Mouse (Mus musculus) forebrain, embryonic 15.5 days (tissue): ENCODE measurements around the gene Slc9b1. TPM values are rescaled to one million over a fixed set of nuclear protein-coding genes. Genes with fewer than 3 reads are reported as not detected.

Source experiments
- ATAC-seq: fragments of 200-750 bp; cut with Nextera tagmentation; replicated peaks from 2 replicates; pipeline ENCODE4 v1.8.0; 2017; ENCODE audit warnings: mild to moderate bottlenecking, moderate TSS enrichment, moderate library complexity
- H3K27ac ChIP-seq: fragments of 300-500 bp; sonication (generic); replicated peaks from 2 replicates; pipeline ENCODE4 v1.5.1; 2015; ENCODE audit warnings: mild to moderate bottlenecking, inconsistent platforms
- H3K27me3 ChIP-seq: fragments of 300-500 bp; sonication (generic); 2 replicates; pipeline ENCODE4 v1.6.1; 2015; ENCODE audit warnings: inconsistent platforms
- H3K36me3 ChIP-seq: fragments of 300-500 bp; sonication (generic); 2 replicates; pipeline ENCODE4 v1.6.1; 2015; ENCODE audit warnings: mild to moderate bottlenecking, inconsistent platforms
- H3K4me1 ChIP-seq: fragments of 300-500 bp; sonication (generic); 2 replicates; pipeline ENCODE4 v1.6.1; 2015; ENCODE audit warnings: inconsistent platforms
- H3K4me2 ChIP-seq: fragments of 300-500 bp; sonication (generic); replicated peaks from 2 replicates; pipeline ENCODE4 v1.6.1; 2015; ENCODE audit warnings: mild to moderate bottlenecking, inconsistent platforms
- H3K4me3 ChIP-seq: fragments of 300-500 bp; sonication (generic); 2 replicates; pipeline ENCODE4 v1.5.1; 2015; ENCODE audit warnings: mild to moderate bottlenecking, inconsistent platforms
- H3K9ac ChIP-seq: fragments of 300-500 bp; sonication (generic); replicated peaks from 2 replicates; pipeline ENCODE4 v1.6.1; 2015; ENCODE audit warnings: mild to moderate bottlenecking, inconsistent platforms
- H3K9me3 ChIP-seq: fragments of 300-500 bp; sonication (generic); 2 replicates; pipeline ENCODE4 v1.6.1; 2016; ENCODE audit warnings: inconsistent platforms
- WGBS: fragments of 180-500 bp; shearing (Covaris S2); methylation state at CpG from one replicate; pipeline ENCODE4 v1.1.7; 2015; ENCODE audit warnings: mixed read lengths; 5-methylcytosine and 5-hydroxymethylcytosine counted together
- polyA plus RNA-seq: library from polyadenylated mRNA; unstranded; fragments of >200 nt; fragmentation: Nextera tagmentation; extraction: Ambion mirVana; gene quantifications from 2 replicates; pipeline ENCODE4 v1.2.1, GENCODE M21; 2015

Slc9b1 gene
- polyA plus RNA-seq, 1 experiment from 2014 or later, result 0.24 TPM

- ATAC-seq, result no peak
- Histone ChIP-seq H3K9me3 (no peaks in the 10 kb centered on the region), H3K27ac (no peak overlapping the region), H3K4me2 (no peak overlapping the region), H3K4me1 (peaks cover 6% of the 10 kb centered on the region; the same call in 1 of the 2 replicates), H3K36me3 (no peaks in the 10 kb centered on the region), H3K9ac (no peak overlapping the region), H3K4me3 (no peak overlapping the region), H3K27me3 (no peaks in the 10 kb centered on the region)
- WGBS, result 75% methylated on average over 6 of the region's 6 CpGs
Observed at GRCm38 (mm10) chr3:135396081-135396480, 48.3 kb downstream of the Slc9b1 start.

- Histone ChIP-seq H3K27ac (no peak overlapping the region), H3K4me1 (peaks cover 6% of the 10 kb centered on the region; the same call in 1 of the 2 replicates), H3K27me3 (no peaks in the 10 kb centered on the region), H3K9ac (no peak overlapping the region), H3K4me3 (no peak overlapping the region), H3K9me3 (no peaks in the 10 kb centered on the region), H3K36me3 (no peaks in the 10 kb centered on the region), H3K4me2 (no peak overlapping the region)
- ATAC-seq, result no peak
Observed at GRCm38 (mm10) chr3:135397112-135397511, 49.3 kb downstream of the Slc9b1 start.

GRCm38 (mm10) chr3:135402201-135402658, 54.4 kb downstream of the Slc9b1 start:
- Histone ChIP-seq H3K9ac (no peak overlapping the region), H3K36me3 (peaks cover 9% of the 10 kb centered on the region; the same call in 1 of the 2 replicates), H3K4me1 (peaks cover 16% of the 10 kb centered on the region), H3K27ac (no peak overlapping the region), H3K4me3 (no peak overlapping the region), H3K27me3 (no peaks in the 10 kb centered on the region), H3K4me2 (no peak overlapping the region), H3K9me3 (no peaks in the 10 kb centered on the region)
- ATAC-seq, result peak; percentile 83
- 16% methylated on average over 10 of the region's 10 CpGs for WGBS

- Histone ChIP-seq H3K27ac (no peak overlapping the region), H3K4me1 (peaks cover 16% of the 10 kb centered on the region), H3K36me3 (peaks cover 11% of the 10 kb centered on the region; the same call in 1 of the 2 replicates), H3K9me3 (no peaks in the 10 kb centered on the region), H3K4me2 (no peak overlapping the region), H3K27me3 (no peaks in the 10 kb centered on the region), H3K4me3 (no peak overlapping the region), H3K9ac (no peak overlapping the region)
- 0 out of 2 replicates have a peak, but pooled peaks have one; percentile 46 for ATAC-seq
- 54% methylated on average over 9 of the region's 9 CpGs for WGBS
Observed at GRCm38 (mm10) chr3:135403211-135403610, 55.4 kb downstream of the Slc9b1 start.

GRCm38 (mm10) chr3:135403856-135404255, 56.0 kb downstream of the Slc9b1 start:
- no peak overlapping the region for H3K27ac ChIP-seq
- H3K9ac ChIP-seq, result no peak overlapping the region
- peaks cover 13% of the 10 kb centered on the region; the same call in 1 of the 2 replicates for H3K36me3 ChIP-seq
- H3K27me3 ChIP-seq, result no peaks in the 10 kb centered on the region
- no peak for ATAC-seq
- H3K4me1 ChIP-seq, result peaks cover 16% of the 10 kb centered on the region
- H3K4me3 ChIP-seq, result no peak overlapping the region
- H3K4me2 ChIP-seq, result no peak overlapping the region
- no peaks in the 10 kb centered on the region for H3K9me3 ChIP-seq
- 74% methylated on average over 5 of the region's 5 CpGs for WGBS

GRCm38 (mm10) chr3:135404599-135404998, 56.8 kb downstream of the Slc9b1 start:
- 49% methylated on average over 4 of the region's 4 CpGs for WGBS
- ATAC-seq, result no peak

GRCm38 (mm10) chr3:135407351-135407750, 59.5 kb downstream of the Slc9b1 start:
- no peak overlapping the region for H3K9ac ChIP-seq
- no peak for ATAC-seq
- H3K27me3 ChIP-seq, result no peaks in the 10 kb centered on the region
- no peak overlapping the region for H3K4me3 ChIP-seq
- peaks cover 10% of the 10 kb centered on the region for H3K4me1 ChIP-seq
- H3K27ac ChIP-seq, result no peak overlapping the region
- H3K36me3 ChIP-seq, result peaks cover 22% of the 10 kb centered on the region
- WGBS, result 82% methylated on average over 9 of the region's 9 CpGs
- no peaks in the 10 kb centered on the region for H3K9me3 ChIP-seq
- no peak overlapping the region for H3K4me2 ChIP-seq

More at GRCm38 (mm10) chr3:135404599-135404998, 56.8 kb downstream of the Slc9b1 start:
- Histone ChIP-seq H3K4me3 (no peak overlapping the region), H3K27ac (no peak overlapping the region), H3K4me1 (peaks cover 15% of the 10 kb centered on the region), H3K9ac (no peak overlapping the region), H3K9me3 (no peaks in the 10 kb centered on the region), H3K36me3 (peaks cover 17% of the 10 kb centered on the region; the same call in 1 of the 2 replicates), H3K4me2 (no peak overlapping the region), H3K27me3 (no peaks in the 10 kb centered on the region)

GRCm38 (mm10) chr3:135409219-135409618, 61.4 kb downstream of the Slc9b1 start:
- no peak overlapping the region for H3K4me3 ChIP-seq
- no peaks in the 10 kb centered on the region for H3K27me3 ChIP-seq
- no peaks in the 10 kb centered on the region for H3K9me3 ChIP-seq
- no peaks in the 10 kb centered on the region for H3K4me1 ChIP-seq
- H3K9ac ChIP-seq, result no peak overlapping the region
- no peak for ATAC-seq
- peaks cover 22% of the 10 kb centered on the region for H3K36me3 ChIP-seq
- no peak overlapping the region for H3K4me2 ChIP-seq
- WGBS, result 97% methylated on average over 5 of the region's 5 CpGs
- H3K27ac ChIP-seq, result no peak overlapping the region

- Histone ChIP-seq H3K4me1 (no peaks in the 10 kb centered on the region), H3K4me3 (no peak overlapping the region), H3K9me3 (no peaks in the 10 kb centered on the region), H3K27ac (no peak overlapping the region), H3K9ac (no peak overlapping the region), H3K4me2 (no peak overlapping the region), H3K27me3 (no peaks in the 10 kb centered on the region), H3K36me3 (peaks cover 16% of the 10 kb centered on the region)
- WGBS, result 94% methylated on average over 12 of the region's 12 CpGs
- no peak for ATAC-seq
Observed at GRCm38 (mm10) chr3:135411056-135411455, 63.2 kb downstream of the Slc9b1 start.

- WGBS, result 61% methylated on average over 9 of the region's 9 CpGs
- no peak for ATAC-seq
- Histone ChIP-seq H3K27me3 (no peaks in the 10 kb centered on the region), H3K27ac (no peak overlapping the region), H3K4me2 (no peak overlapping the region), H3K9me3 (no peaks in the 10 kb centered on the region), H3K4me3 (no peak overlapping the region), H3K9ac (no peak overlapping the region), H3K4me1 (no peaks in the 10 kb centered on the region), H3K36me3 (peaks cover 15% of the 10 kb centered on the region)
Observed at GRCm38 (mm10) chr3:135411824-135412223, 64.0 kb downstream of the Slc9b1 start.

- H3K9ac ChIP-seq, result no peak overlapping the region
- H3K36me3 ChIP-seq, result no peaks in the 10 kb centered on the region
- whole genome bisulfite sequencing, result 92% methylated on average over 3 of the region's 3 CpGs
- ATAC-seq, result no peak
- peaks cover 9% of the 10 kb centered on the region for H3K4me1 ChIP-seq
- H3K4me2 ChIP-seq, result no peak overlapping the region
- no peaks in the 10 kb centered on the region for H3K27me3 ChIP-seq
- no peak overlapping the region for H3K27ac ChIP-seq
- H3K9me3 ChIP-seq, result no peaks in the 10 kb centered on the region
- H3K4me3 ChIP-seq, result no peak overlapping the region
Observed at GRCm38 (mm10) chr3:135417245-135417644, 69.4 kb downstream of the Slc9b1 start.

GRCm38 (mm10) chr3:135417799-135418198, 70.0 kb downstream of the Slc9b1 start:
- WGBS, result 75% methylated on average over 3 of the region's 3 CpGs
- no peak overlapping the region for H3K9ac ChIP-seq
- H3K4me3 ChIP-seq, result no peak overlapping the region
- H3K36me3 ChIP-seq, result no peaks in the 10 kb centered on the region
- no peak for ATAC-seq
- H3K9me3 ChIP-seq, result no peaks in the 10 kb centered on the region
- no peak overlapping the region for H3K27ac ChIP-seq
- H3K4me2 ChIP-seq, result no peak overlapping the region
- no peaks in the 10 kb centered on the region for H3K27me3 ChIP-seq
- peaks cover 12% of the 10 kb centered on the region for H3K4me1 ChIP-seq
